Mouse (Mus musculus) myocyte (in vitro differentiated cells): ENCODE results near the gene Adam12. TPM values are rescaled to one million over a fixed set of nuclear protein-coding genes. Genes with fewer than 3 reads are reported as not detected.

Source experiments
- H3K27me3 ChIP-seq: one replicate; pipeline ENCODE4 v1.6.1; 2011; ENCODE audit not compliant: control insufficient read depth, insufficient read depth, insufficient read length
- H3K36me3 ChIP-seq: one replicate; pipeline ENCODE4 v1.6.1; 2011; ENCODE audit not compliant: control insufficient read depth, insufficient read depth
- H3K4me2 ChIP-seq: one replicate; pipeline ENCODE4 v1.6.1; 2011; ENCODE audit warnings: low read depth, control low read depth
- H3K4me3 ChIP-seq: one replicate; pipeline ENCODE4 v1.5.1; 2011; ENCODE audit warnings: mild to moderate bottlenecking, control low read depth, moderate library complexity
- H3K79me2 ChIP-seq: one replicate; pipeline ENCODE4 v1.6.1; 2011; ENCODE audit not compliant: control insufficient read depth, insufficient read depth
- H3ac ChIP-seq: one replicate; pipeline ENCODE4 v1.6.1; 2011; ENCODE audit not compliant: control insufficient read depth, insufficient read length
- CEBPB ChIP-seq: IDR thresholded peaks from 2 replicates; pipeline ENCODE4 v1.6.1; 2011; ENCODE audit warnings: mild to moderate bottlenecking, moderate library complexity; ENCODE audit not compliant: poor library complexity, insufficient read depth, severe bottlenecking
- E2F4 ChIP-seq: IDR thresholded peaks from one replicate; pipeline ENCODE4 v1.6.1; 2011; ENCODE audit warnings: mild to moderate bottlenecking, control low read depth, moderate library complexity; ENCODE audit not compliant: insufficient read depth
- MAX ChIP-seq: IDR thresholded peaks from one replicate; pipeline ENCODE4 v1.6.1; 2011; ENCODE audit warnings: low read depth, mild to moderate bottlenecking, control low read depth
- MYOD1 ChIP-seq, 3 experiments: IDR thresholded peaks; one replicate each; pipeline ENCODE4 v1.6.1; 2011; ENCODE audit warnings: control low read depth in 2 of 3, low read depth in 2 of 3, mild to moderate bottlenecking in 2 of 3, moderate library complexity in 1 of 3; ENCODE audit not compliant: insufficient read length in 2 of 3, control insufficient read depth in 1 of 3
- MYOG ChIP-seq, 3 experiments: IDR thresholded peaks; one replicate each; pipeline ENCODE4 v1.6.1; 2011; ENCODE audit warnings: control low read depth in 2 of 3, low read depth in 2 of 3, mild to moderate bottlenecking in 2 of 3; ENCODE audit not compliant: insufficient read length in 2 of 3, control insufficient read depth in 1 of 3, insufficient read depth in 1 of 3
- POLR2A ChIP-seq: IDR thresholded peaks from one replicate; pipeline ENCODE4 v1.6.1; 2011; ENCODE audit warnings: low read depth, mild to moderate bottlenecking, control low read depth, moderate library complexity; ENCODE audit not compliant: insufficient read length
- POLR2AphosphoS2 ChIP-seq: IDR thresholded peaks from one replicate; pipeline ENCODE4 v1.6.1; 2011; ENCODE audit warnings: low read depth, control low read depth; ENCODE audit not compliant: insufficient read length
- REST ChIP-seq: IDR thresholded peaks from one replicate; pipeline ENCODE4 v1.6.1; 2011; ENCODE audit warnings: mild to moderate bottlenecking, control low read depth, moderate library complexity; ENCODE audit not compliant: insufficient read depth, insufficient read length
- SRF ChIP-seq: IDR thresholded peaks from one replicate; pipeline ENCODE4 v1.6.1; 2011; ENCODE audit warnings: low read depth; ENCODE audit not compliant: control insufficient read depth, insufficient read length
- TCF12 ChIP-seq: IDR thresholded peaks from one replicate; pipeline ENCODE4 v1.6.1; 2011; ENCODE audit warnings: mild to moderate bottlenecking, control low read depth; ENCODE audit not compliant: poor library complexity, insufficient read depth, severe bottlenecking
- TCF3 ChIP-seq: IDR thresholded peaks from one replicate; pipeline ENCODE4 v1.6.1; 2011; ENCODE audit warnings: low read depth, control low read depth; ENCODE audit not compliant: insufficient read length
- USF1 ChIP-seq: IDR thresholded peaks from one replicate; pipeline ENCODE4 v1.6.1; 2011; ENCODE audit warnings: low read depth, mild to moderate bottlenecking, control low read depth, moderate library complexity
- polyA plus RNA-seq: library from polyadenylated mRNA; unstranded; fragments of >200 nt; fragmentation: generic; extraction: Trizol; gene quantifications from one replicate; pipeline ENCODE4 v1.2.1, GENCODE M21; 2012; ENCODE audit warnings: missing spikeins

The Adam12 gene
- polyA plus RNA-seq, 1 experiment, result 7.2 TPM

DNA sequence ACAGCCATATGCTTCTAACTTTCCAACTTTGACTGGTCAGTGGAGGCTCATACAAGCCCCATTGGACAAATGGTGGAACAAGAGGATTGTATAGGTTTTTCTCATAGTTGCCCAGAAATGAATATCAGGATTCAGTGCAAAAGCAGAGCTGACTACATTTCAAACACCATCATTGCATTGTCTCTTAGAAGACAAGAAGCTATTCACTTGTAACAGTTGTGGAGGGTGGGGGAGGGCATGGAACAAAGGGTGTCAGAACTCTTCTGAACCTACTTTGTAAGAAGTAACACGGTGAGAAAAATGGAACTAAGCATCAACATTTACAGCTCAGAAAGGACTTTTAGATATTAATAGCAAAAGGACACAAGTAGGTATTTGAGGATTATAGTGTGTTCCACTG is 50.2 kb downstream of the Adam12 start:
- no peak overlapping the region for H3K4me3 ChIP-seq
- H3K36me3 ChIP-seq, result peaks cover 4% of the 10 kb centered on the region
- no peak for TF ChIP-seq E2F4
- no peak for TF ChIP-seq TCF3
- TF ChIP-seq MYOD1 (IDR thresholded peaks at IDR 0.05; ENCODE audit: control insufficient read depth in 1 of 3, insufficient read length in 2 of 3, low read depth in 2 of 3), result no peak
- no peaks in the 10 kb centered on the region for H3K79me2 ChIP-seq
- H3K27me3 ChIP-seq, result no peaks in the 10 kb centered on the region
- H3ac ChIP-seq, result no peak overlapping the region
- no peak overlapping the region for H3K4me2 ChIP-seq

GRCm38 (mm10) chr7:134181056-134181455 is 50.9 kb downstream of the Adam12 start:
- TF ChIP-seq REST, result no peak
- TF ChIP-seq POLR2AphosphoS2, result no peak
- TF ChIP-seq POLR2A, result no peak
- no peak for TF ChIP-seq E2F4
- TF ChIP-seq MYOD1 (IDR thresholded peaks at IDR 0.05; ENCODE audit: control insufficient read depth in 1 of 3, insufficient read length in 2 of 3, low read depth in 2 of 3), result no peak
- no peak for TF ChIP-seq MAX
- TF ChIP-seq MYOG (IDR thresholded peaks at IDR 0.05; ENCODE audit: control insufficient read depth in 1 of 3, insufficient read depth in 1 of 3, insufficient read length in 2 of 3, low read depth in 2 of 3), result no peak
- no peak for TF ChIP-seq TCF12
- no peak for TF ChIP-seq TCF3
- TF ChIP-seq CEBPB, result no peak
- TF ChIP-seq USF1, result no peak
- Histone ChIP-seq H3K4me3 (no peak overlapping the region), H3K36me3 (peaks cover 4% of the 10 kb centered on the region), H3ac (no peak overlapping the region), H3K4me2 (no peak overlapping the region), H3K79me2 (no peaks in the 10 kb centered on the region), H3K27me3 (no peaks in the 10 kb centered on the region)

- H3K36me3 ChIP-seq, result no peaks in the 10 kb centered on the region
- no peak overlapping the region for H3K4me3 ChIP-seq
- H3K27me3 ChIP-seq, result no peaks in the 10 kb centered on the region
- H3K4me2 ChIP-seq, result no peak overlapping the region
- TF ChIP-seq SRF (no peak), TCF3 (no peak), CEBPB (no peak), TCF12 (no peak), REST (no peak), MYOD1 (IDR thresholded peaks at IDR 0.05; ENCODE audit: control insufficient read depth in 1 of 3, insufficient read length in 2 of 3, low read depth in 2 of 3) (no peak), E2F4 (no peak), POLR2A (no peak), POLR2AphosphoS2 (no peak), USF1 (no peak), MYOG (IDR thresholded peaks at IDR 0.05; ENCODE audit: control insufficient read depth in 1 of 3, insufficient read depth in 1 of 3, insufficient read length in 2 of 3, low read depth in 2 of 3) (no peak), MAX (no peak)
- no peak overlapping the region for H3ac ChIP-seq
- no peaks in the 10 kb centered on the region for H3K79me2 ChIP-seq
Observed at GRCm38 (mm10) chr7:134177051-134177450, 54.9 kb downstream of the Adam12 start.

- Histone ChIP-seq H3K79me2 (no peaks in the 10 kb centered on the region), H3K4me2 (no peak overlapping the region), H3K27me3 (no peaks in the 10 kb centered on the region), H3ac (no peak overlapping the region), H3K4me3 (no peak overlapping the region), H3K36me3 (no peaks in the 10 kb centered on the region)
- TF ChIP-seq REST (no peak), TCF3 (no peak), POLR2AphosphoS2 (no peak), SRF (no peak), MYOD1 (IDR thresholded peaks at IDR 0.05; ENCODE audit: control insufficient read depth in 1 of 3, insufficient read length in 2 of 3, low read depth in 2 of 3) (no peak), TCF12 (no peak), USF1 (no peak), E2F4 (no peak), MAX (no peak), CEBPB (no peak), POLR2A (no peak), MYOG (IDR thresholded peaks at IDR 0.05; ENCODE audit: control insufficient read depth in 1 of 3, insufficient read depth in 1 of 3, insufficient read length in 2 of 3, low read depth in 2 of 3) (no peak)
Observed at GRCm38 (mm10) chr7:134175201-134175600, 56.7 kb downstream of the Adam12 start.

GRCm38 (mm10) chr7:134173442-134174090 is 58.4 kb downstream of the Adam12 start:
- TF ChIP-seq CEBPB (no peak), POLR2A (no peak), MYOG (IDR thresholded peaks at IDR 0.05; ENCODE audit: control insufficient read depth in 1 of 3, insufficient read depth in 1 of 3, insufficient read length in 2 of 3, low read depth in 2 of 3) (no peak), SRF (no peak), POLR2AphosphoS2 (no peak), REST (no peak), TCF12 (no peak), TCF3 (no peak), USF1 (no peak), E2F4 (no peak), MAX (no peak)
- no peak overlapping the region for H3ac ChIP-seq
- H3K4me2 ChIP-seq, result no peak overlapping the region
- no peaks in the 10 kb centered on the region for H3K27me3 ChIP-seq
- no peak overlapping the region for H3K4me3 ChIP-seq
- no peaks in the 10 kb centered on the region for H3K36me3 ChIP-seq
- no peaks in the 10 kb centered on the region for H3K79me2 ChIP-seq
